Mouse (Mus musculus): ENCODE measurements at regions not wholly inside any gene's neighbourhood (a gene's known extent, or its start where the extent isn't known, plus 50 kb on each side); places are given as distances from the start of the nearest gene placed in this dataset.
A peak's percentile ranks its signal among the peaks of the same experiment; 100 is the strongest.
"Not testable (repeated sequence)": the region's sequence is repeated elsewhere in the genome, so short reads cannot be mapped to it uniquely, and the experiment has no call there.

DNA sequence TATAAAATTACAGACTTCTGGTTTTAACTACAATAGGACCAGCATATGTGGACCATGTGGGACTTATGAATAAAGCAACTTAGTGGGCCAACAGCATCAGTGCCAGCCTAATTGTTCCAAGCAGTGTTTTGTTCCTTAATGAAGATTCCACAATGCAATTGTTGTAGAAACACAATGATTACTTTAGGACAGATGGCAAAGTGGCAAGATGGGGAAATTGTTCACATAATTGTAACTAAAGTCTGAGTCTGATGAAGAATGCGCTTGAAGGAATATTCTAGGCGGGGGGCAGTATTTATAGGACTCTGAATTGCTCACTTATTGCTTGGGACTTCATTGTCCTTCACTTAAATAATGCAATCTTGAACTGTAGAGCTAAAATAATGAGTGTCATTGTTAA is 253.4 kb upstream of the Kcnj3 start:
- TF ChIP-seq POLR2A (IDR thresholded peaks at IDR 0.05; ENCODE audit: borderline replicate concordance, extremely low read depth, insufficient read depth, insufficient read length, poor library complexity, severe bottlenecking): no peak
- no peak for TF ChIP-seq CTCF (IDR thresholded peaks at IDR 0.05; ENCODE audit: borderline replicate concordance, extremely low read depth, insufficient read depth, insufficient read length)
- peak; percentile 7 for DNase-seq (ENCODE audit: low read depth)

DNA sequence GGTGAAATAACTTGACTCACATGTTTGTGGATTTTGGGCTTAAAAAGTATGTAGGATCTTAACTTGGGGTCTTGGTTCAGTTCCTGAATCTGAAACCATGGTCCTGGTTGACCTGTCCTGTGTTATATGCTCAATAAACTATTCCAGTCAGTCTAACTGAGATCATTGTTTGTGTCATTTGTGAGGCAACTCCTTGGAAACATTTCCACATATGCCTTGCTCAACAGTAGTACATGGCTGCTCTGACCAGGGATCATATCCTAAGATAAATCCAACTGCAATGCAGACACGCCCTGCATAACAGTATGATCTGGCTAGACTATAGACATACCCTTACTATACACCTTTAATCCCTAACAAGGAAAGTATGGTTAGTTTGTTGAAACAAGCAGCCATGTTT is 228.9 kb upstream of the Kcnj3 start:
- no peak for DNase-seq (ENCODE audit: low read depth)
- TF ChIP-seq CTCF (IDR thresholded peaks at IDR 0.05; ENCODE audit: borderline replicate concordance, extremely low read depth, insufficient read depth, insufficient read length) (no peak), POLR2A (IDR thresholded peaks at IDR 0.05; ENCODE audit: borderline replicate concordance, extremely low read depth, insufficient read depth, insufficient read length, poor library complexity, severe bottlenecking) (no peak)

DNA sequence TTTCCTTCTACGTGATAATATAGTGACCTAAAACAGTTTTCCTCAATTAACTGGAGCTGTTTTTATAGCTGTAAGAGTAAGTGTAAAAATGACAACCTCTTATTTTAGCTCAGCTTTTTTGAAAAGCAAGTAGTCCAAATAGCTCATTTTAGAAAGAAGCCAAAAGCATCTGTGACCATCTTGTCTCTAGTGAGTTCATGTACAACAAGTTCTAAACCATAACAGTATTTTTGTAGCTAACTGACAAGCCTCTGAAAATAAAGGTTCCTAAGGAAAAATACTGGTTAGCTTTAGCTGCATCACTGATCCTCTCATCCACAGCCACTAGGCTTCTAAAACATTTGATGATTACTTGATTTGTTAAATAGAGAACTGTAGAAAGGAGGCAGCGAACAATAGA is 227.2 kb upstream of the Kcnj3 start:
- no peak for TF ChIP-seq POLR2A (IDR thresholded peaks at IDR 0.05; ENCODE audit: borderline replicate concordance, extremely low read depth, insufficient read depth, insufficient read length, poor library complexity, severe bottlenecking)
- TF ChIP-seq CTCF (IDR thresholded peaks at IDR 0.05; ENCODE audit: borderline replicate concordance, extremely low read depth, insufficient read depth, insufficient read length): no peak
- no peak for DNase-seq (ENCODE audit: low read depth)

DNA sequence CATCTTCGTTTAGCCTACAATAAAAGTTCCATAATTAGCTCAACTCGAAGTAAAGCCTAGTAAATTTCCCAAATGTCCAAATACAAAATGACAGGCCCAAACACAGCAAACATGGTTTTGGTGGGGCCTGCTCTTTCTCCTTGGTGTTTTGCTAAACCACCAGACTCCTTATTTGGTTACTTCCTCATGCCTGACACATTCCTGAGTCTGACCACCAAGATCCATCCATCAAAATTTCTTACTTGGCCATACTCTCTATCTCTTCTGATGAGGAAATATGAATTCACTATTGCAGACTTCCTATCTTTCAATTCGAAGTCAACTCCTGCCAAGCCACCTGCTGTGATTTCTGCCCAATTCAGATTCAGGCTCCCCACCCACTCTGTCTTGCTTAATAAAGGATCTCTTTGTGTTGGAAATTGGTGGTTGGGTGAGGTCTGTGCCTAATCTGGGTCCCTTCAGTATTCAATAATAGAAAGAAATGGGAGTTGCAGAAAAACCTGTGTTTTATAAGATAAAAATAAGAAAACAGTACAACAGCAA is 225.9 kb upstream of the Kcnj3 start:
- peak; percentile 20 for DNase-seq (ENCODE audit: low read depth)
- TF ChIP-seq CTCF (IDR thresholded peaks at IDR 0.05; ENCODE audit: borderline replicate concordance, extremely low read depth, insufficient read depth, insufficient read length): no peak

DNA sequence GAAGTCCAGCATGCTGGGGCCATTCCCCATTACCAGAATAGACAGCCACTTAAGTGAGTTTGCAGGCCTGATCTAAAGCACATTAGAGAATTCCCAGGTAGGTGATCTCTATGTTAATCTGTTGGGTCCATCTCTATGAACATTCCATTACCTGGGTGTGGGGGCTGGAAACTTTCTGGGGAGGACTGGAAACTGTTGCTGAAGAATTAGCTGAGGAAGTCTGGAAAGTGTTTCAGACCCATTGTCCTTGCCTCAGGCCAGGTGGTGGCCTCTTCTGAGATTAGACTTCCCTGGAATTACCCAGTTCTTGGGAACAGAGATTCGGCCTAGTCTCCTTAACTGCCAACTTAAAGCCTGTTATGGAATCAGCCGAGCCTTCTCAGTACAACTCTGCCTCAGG is 224.5 kb upstream of the Kcnj3 start:
- no peak for DNase-seq (ENCODE audit: low read depth)
- TF ChIP-seq CTCF (IDR thresholded peaks at IDR 0.05; ENCODE audit: borderline replicate concordance, extremely low read depth, insufficient read depth, insufficient read length): no peak
- no peak for TF ChIP-seq POLR2A (IDR thresholded peaks at IDR 0.05; ENCODE audit: borderline replicate concordance, extremely low read depth, insufficient read depth, insufficient read length, poor library complexity, severe bottlenecking)

DNA sequence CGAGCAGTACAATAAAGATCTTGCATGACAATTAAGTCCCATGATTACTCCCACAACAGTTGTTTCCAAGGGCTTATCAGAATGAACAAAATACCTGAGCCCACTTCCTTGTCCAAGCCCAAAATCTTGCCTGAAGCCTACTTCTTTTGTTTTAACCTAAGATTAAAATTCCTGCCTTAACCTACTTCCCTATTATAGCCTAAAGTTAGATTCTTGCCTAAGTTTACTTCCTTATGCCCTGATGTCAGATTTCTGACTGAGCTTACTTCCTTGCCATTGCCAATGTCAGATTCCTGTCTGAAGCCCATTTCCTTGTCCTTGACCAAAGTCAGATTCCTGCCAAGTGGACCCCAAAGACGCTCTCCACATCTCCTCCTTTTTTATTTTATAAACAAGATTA is 213.7 kb upstream of the Kcnj3 start:
- no peak for DNase-seq (ENCODE audit: low read depth)
- TF ChIP-seq POLR2A (IDR thresholded peaks at IDR 0.05; ENCODE audit: borderline replicate concordance, extremely low read depth, insufficient read depth, insufficient read length, poor library complexity, severe bottlenecking) (no peak), CTCF (IDR thresholded peaks at IDR 0.05; ENCODE audit: borderline replicate concordance, extremely low read depth, insufficient read depth, insufficient read length) (no peak)

DNA sequence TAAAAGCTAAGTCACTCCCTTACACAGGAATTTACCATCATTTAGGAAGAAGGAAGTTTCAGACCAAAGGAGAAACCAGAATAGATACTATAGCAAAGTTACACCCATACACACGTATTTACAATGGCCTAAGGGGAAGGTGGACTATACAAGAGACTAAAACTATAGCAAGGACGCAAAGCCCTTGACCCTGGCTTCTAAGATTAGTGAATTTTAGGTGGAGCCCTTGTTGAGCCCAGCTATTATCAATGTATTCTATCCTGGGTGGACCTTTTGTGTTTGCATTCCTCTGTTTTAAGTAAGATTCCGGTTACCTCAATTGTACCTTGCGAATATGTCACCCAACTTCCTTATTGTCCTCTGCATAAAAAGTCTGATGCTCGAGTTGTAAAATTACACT is 213.0 kb upstream of the Kcnj3 start:
- not testable (repeated sequence) for DNase-seq (ENCODE audit: low read depth)

DNA sequence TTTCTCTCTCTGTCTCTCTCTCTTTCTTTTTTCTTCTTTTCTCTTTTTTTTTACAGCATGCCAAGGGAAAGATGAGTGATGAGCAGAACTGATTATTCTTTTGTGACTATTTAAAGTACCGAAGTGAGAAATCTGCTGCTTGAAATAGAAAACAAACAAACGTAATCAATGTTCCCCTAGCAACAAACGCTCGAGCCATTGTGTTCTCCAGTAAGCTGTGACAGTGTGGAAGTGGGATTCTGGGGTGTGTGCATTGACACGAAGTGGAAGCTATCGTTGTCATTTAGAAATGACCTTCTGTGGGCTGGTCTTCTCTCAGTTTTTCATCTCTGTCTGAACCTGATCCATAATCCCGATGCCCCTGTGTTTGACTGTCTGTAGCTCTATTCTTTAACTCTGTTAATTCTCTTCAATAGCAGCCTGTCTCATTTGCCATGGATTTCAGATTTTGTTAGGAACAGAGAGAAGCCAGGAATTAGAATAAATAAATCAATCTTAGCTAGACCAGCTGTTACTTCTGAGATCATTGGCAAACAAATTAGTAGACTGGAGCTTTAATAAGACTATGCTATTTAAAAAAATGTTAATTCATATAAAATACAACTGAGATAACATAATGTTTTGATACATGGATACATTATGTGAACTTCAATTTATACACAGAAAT is 207.5 kb upstream of the Kcnj3 start:
- DNase-seq (ENCODE audit: low read depth): peak; percentile 51
- TF ChIP-seq POLR2A (IDR thresholded peaks at IDR 0.05; ENCODE audit: borderline replicate concordance, extremely low read depth, insufficient read depth, insufficient read length, poor library complexity, severe bottlenecking) (no peak), CTCF (IDR thresholded peaks at IDR 0.05; ENCODE audit: borderline replicate concordance, extremely low read depth, insufficient read depth, insufficient read length) (no peak)

DNA sequence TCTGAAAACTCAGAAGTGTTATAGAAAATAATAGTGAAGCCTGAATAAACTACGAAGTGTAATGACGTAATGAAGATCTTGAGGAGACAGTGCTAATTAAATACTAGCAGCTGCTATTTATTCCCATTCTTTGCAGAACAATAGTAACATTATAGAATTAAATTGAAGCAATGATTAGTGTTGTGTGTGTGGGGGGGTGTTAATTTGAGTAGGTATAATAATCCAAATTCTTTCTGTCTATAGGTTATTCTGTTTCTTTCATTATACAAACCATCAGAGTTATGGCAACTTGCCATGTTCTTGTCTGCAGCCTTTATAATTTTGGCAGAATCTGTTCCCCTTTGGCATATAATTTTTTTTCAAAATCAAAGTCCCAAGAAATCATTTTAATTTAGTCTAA is 203.9 kb upstream of the Kcnj3 start:
- peak; percentile 53 for DNase-seq (ENCODE audit: low read depth)
- no peak for TF ChIP-seq CTCF (IDR thresholded peaks at IDR 0.05; ENCODE audit: borderline replicate concordance, extremely low read depth, insufficient read depth, insufficient read length)

DNA sequence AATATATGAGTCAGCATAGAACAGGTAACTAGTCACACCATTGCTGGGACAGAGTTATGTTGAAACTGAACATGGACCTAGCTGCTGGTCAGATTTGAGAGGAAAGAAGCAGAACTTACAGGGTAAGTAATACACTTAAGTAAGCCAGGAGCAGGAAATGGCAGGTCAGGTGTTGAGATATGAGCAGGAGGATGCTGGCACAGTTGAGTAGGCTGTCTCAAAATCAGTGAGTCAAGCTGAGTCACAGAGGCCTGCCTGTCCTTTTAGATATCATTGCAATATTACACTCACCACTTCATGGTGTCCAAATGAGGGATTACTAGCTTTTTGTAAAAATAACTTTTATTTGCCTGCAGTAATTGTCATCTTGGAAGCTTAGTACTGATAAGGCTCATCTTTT is 182.6 kb upstream of the Kcnj3 start:
- DNase-seq (ENCODE audit: low read depth): no peak
- TF ChIP-seq CTCF (IDR thresholded peaks at IDR 0.05; ENCODE audit: borderline replicate concordance, extremely low read depth, insufficient read depth, insufficient read length): no peak
- TF ChIP-seq POLR2A (IDR thresholded peaks at IDR 0.05; ENCODE audit: borderline replicate concordance, extremely low read depth, insufficient read depth, insufficient read length, poor library complexity, severe bottlenecking): no peak

DNA sequence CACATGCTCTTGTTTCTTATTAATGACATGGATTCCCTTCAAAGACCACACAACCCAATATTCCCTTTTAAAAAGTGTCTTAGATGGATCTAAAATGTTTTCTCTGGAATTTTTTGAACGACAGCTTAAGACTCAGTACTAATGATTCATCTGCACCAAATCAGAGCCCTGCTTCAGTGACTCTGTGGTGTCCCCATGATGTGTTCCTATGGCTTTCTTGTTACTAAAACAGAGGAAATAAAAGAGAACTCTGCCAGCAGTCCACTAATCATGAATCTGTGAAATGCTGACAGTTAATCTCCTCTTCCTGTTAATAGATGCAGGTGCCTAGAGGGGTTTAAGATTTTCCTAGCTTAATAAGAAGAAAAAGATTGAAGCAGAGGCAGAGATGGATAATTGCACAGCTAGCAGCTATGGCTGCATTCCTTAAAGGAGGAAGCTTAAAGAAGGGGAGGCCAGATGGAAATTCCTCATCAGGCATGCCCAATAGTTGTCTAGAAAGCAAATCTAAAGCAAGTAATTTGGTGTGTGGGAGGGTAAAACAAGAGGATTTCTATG is 173.0 kb upstream of the Kcnj3 start:
- DNase-seq (ENCODE audit: low read depth): peak; percentile 61
- no peak for TF ChIP-seq POLR2A (IDR thresholded peaks at IDR 0.05; ENCODE audit: borderline replicate concordance, extremely low read depth, insufficient read depth, insufficient read length, poor library complexity, severe bottlenecking)
- TF ChIP-seq CTCF (IDR thresholded peaks at IDR 0.05; ENCODE audit: borderline replicate concordance, extremely low read depth, insufficient read depth, insufficient read length): no peak

DNA sequence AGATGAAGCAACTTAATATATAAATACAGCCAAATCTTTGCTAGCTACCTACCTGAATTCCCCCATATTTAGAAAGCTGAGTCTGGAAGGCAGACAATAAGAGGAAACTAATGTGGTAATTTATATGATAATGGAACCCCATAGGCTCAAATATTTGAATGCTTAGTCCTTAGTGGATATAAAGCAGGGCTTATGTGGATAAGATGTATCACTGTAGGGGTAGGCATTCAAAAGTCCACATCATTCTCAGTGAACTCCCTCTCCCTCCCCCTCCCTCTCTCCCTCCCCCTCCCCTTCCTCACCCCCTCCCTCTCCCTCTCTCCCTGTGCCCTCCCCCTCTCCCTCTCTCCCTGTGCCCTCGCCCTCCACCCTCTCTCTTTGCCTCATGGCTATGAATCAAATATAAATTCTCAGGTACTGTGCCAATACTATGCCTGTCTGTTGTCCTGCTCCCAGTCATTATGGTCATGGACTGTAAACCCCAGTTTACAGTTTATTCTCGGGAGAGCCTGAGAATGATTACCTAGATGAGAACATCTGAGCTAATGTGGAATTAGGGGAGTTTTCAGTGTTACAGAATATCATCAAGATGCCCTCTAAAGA is 171.8 kb upstream of the Kcnj3 start:
- peak; percentile 16 for DNase-seq (ENCODE audit: low read depth)

More for the DNA sequence above, 171.8 kb upstream of the Kcnj3 start:
- TF ChIP-seq POLR2A (IDR thresholded peaks at IDR 0.05; ENCODE audit: borderline replicate concordance, extremely low read depth, insufficient read depth, insufficient read length, poor library complexity, severe bottlenecking) (no peak), CTCF (IDR thresholded peaks at IDR 0.05; ENCODE audit: borderline replicate concordance, extremely low read depth, insufficient read depth, insufficient read length) (no peak)

Measured in brain, embryonic 14.5 days (tissue).